Mouse (Mus musculus): Measurements from ENCODE around the gene Creb3l2. TPM values are rescaled to one million over a fixed set of nuclear protein-coding genes. Genes with fewer than 3 reads are reported as not detected.

Gene Creb3l2
- polyA plus RNA-seq, 1 experiment from 2014 or later, result 28.0 TPM

DNA sequence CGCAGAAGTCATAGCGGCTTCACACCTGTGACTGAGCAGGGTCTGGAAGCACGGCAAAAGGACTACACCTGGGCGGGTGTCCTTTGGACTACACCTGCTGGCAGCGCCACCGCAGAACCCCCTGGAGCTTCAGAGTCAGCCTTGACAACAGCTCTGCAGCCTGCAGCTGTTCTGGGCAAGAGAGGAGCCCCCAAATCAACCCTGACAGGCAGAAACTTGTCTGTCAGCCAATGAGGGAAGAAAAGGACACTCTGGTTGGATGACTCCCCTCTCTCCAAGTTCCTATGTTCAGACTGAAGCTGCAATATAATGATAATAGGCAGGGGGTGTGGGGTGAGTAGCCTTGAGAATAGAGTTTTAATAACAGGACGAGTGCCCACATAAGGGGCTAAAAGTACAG is 105.6 kb downstream of the Creb3l2 start:
- 49% methylated on average over 7 of the region's 7 CpGs for WGBS
- Histone ChIP-seq H3K27ac (peak overlapping the region; percentile 84), H3K4me2 (no peak overlapping the region), H3K4me3 (no peak overlapping the region), H3K27me3 (no peaks in the 10 kb centered on the region), H3K9ac (no peak overlapping the region), H3K36me3 (peaks cover 53% of the 10 kb centered on the region), H3K9me3 (no peaks in the 10 kb centered on the region), H3K4me1 (peaks cover 13% of the 10 kb centered on the region)
- ATAC-seq (ENCODE audit: borderline replicate concordance, extremely low read depth, low FRiP score, low TSS enrichment), result 0 out of 2 replicates have a peak, but pooled peaks have one; percentile 29

DNA sequence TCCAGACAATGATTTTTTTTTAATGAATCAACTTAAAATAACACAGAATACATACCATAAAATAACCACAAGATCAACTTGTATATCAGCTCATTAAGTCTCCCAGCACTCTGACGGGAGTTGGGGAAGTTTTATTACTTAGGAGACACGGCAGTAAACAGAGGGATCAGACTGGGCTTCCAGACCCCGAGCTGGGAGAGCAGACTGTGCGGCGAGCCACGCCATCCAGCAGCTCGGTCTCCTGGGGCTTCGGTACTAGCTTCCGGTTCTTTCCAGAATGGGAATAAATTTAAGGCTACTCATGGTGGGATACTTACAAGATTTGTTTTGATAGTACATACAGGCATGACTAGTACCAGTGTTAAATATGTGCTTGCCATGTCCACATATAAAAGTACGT is 109.1 kb downstream of the Creb3l2 start:
- peaks cover 56% of the 10 kb centered on the region for H3K36me3 ChIP-seq
- no peak overlapping the region for H3K9ac ChIP-seq
- H3K4me2 ChIP-seq, result no peak overlapping the region
- no peaks in the 10 kb centered on the region for H3K9me3 ChIP-seq
- H3K27ac ChIP-seq, result no peak overlapping the region
- no peaks in the 10 kb centered on the region for H3K27me3 ChIP-seq
- ATAC-seq (ENCODE audit: borderline replicate concordance, extremely low read depth, low FRiP score, low TSS enrichment), result no peak
- no peak overlapping the region for H3K4me3 ChIP-seq
- peaks cover 31% of the 10 kb centered on the region for H3K4me1 ChIP-seq
- 55% methylated on average over 10 of the region's 10 CpGs for WGBS

DNA sequence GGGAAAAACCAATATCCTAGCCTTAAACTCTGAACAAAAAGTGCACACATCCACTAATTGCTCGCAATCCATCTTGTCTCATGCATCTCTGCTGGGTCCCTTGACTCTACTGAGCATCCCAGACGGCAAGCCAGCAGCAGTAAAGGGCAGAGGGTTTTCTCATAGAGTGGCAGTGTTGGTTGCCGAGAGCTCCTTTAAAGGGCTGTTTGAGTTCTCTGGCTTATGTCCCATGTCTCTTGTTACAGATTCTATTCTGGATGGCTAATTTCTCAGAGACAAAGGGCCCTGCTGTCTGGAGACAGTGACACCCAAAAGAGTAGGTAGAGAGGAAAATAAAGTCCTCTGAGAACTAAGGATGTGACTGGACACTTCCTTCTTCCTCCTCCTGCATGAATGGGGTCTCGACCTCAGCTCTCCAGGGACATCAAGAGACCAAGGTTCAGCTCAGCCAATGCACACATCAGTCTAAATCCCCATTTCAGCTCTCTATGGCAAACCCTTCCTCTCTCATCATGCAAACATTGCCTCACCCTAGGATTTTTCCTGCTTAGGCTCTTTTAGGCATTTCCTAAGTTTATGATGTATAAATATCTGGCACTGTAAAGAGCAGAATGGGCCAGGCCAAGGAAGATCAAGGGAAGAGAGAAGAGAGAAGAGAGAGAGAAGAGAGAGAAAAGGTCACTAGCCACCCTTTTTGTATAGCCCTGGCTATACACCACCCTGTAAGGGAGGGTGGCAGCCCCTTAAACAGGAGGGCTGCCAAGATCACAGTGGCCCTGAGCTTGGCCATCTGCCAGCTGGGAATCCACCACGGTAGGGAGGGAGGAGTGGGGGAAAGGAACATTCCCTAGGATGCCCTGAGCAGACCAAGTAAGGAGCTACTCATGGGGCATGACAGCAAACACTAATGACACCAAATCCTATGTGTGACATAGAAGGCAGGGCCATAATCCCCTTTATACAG is 111.8 kb downstream of the Creb3l2 start:
- Histone ChIP-seq H3K4me1 (peaks cover 24% of the 10 kb centered on the region), H3K9me3 (no peaks in the 10 kb centered on the region), H3K9ac (no peak overlapping the region), H3K4me3 (no peak overlapping the region), H3K36me3 (peaks cover 47% of the 10 kb centered on the region), H3K4me2 (no peak overlapping the region), H3K27ac (peak overlapping the region; percentile 55), H3K27me3 (no peaks in the 10 kb centered on the region)
- 40% methylated on average over 5 of the region's 5 CpGs for WGBS
- peak; percentile 66 for ATAC-seq (ENCODE audit: borderline replicate concordance, extremely low read depth, low FRiP score, low TSS enrichment)

- Histone ChIP-seq H3K4me3 (no peak overlapping the region), H3K27me3 (no peaks in the 10 kb centered on the region), H3K36me3 (peaks cover 40% of the 10 kb centered on the region), H3K4me2 (no peak overlapping the region), H3K9me3 (no peaks in the 10 kb centered on the region), H3K27ac (0 out of 2 replicates have a peak overlapping the region, but pooled peaks have one; percentile 55), H3K4me1 (peaks cover 24% of the 10 kb centered on the region), H3K9ac (no peak overlapping the region)
- 61% methylated on average over 3 of the region's 3 CpGs for WGBS
- ATAC-seq (ENCODE audit: borderline replicate concordance, extremely low read depth, low FRiP score, low TSS enrichment), result no peak
Observed at GRCm38 (mm10) chr6:37329376-37329775, 112.6 kb downstream of the Creb3l2 start.

GRCm38 (mm10) chr6:37328671-37329070 is 113.3 kb downstream of the Creb3l2 start:
- 49% methylated on average over 7 of the region's 7 CpGs for WGBS
- no peak overlapping the region for H3K4me2 ChIP-seq
- H3K27me3 ChIP-seq, result no peaks in the 10 kb centered on the region
- no peak for ATAC-seq (ENCODE audit: borderline replicate concordance, extremely low read depth, low FRiP score, low TSS enrichment)
- H3K4me3 ChIP-seq, result no peak overlapping the region
- peaks cover 33% of the 10 kb centered on the region for H3K36me3 ChIP-seq
- peaks cover 24% of the 10 kb centered on the region for H3K4me1 ChIP-seq
- no peak overlapping the region for H3K9ac ChIP-seq
- no peaks in the 10 kb centered on the region for H3K9me3 ChIP-seq
- H3K27ac ChIP-seq, result no peak overlapping the region

DNA sequence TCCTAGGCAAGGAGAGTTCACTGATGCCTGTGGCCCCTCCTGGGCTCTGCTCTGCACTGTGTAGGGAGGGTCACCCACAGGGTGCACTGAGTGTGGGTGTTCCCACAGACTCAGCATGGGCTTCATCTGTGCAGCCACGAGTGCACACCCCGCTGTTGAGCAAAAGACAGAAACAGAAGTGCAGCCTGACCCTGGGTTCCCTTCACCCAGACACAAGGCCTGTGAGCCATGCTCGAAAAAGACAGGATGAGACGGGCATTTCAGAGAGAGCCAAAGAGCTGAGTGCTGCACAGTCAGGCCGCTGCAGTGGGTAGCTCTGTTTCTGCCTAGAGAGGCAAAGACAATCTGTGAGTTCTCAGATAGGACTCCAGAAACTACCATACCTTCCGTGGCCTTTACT is 114.4 kb downstream of the Creb3l2 start:
- Histone ChIP-seq H3K9me3 (no peaks in the 10 kb centered on the region), H3K4me1 (peaks cover 24% of the 10 kb centered on the region), H3K36me3 (peaks cover 22% of the 10 kb centered on the region), H3K4me3 (no peak overlapping the region), H3K9ac (no peak overlapping the region), H3K27me3 (no peaks in the 10 kb centered on the region), H3K4me2 (no peak overlapping the region), H3K27ac (no peak overlapping the region)
- WGBS, result 69% methylated on average over 6 of the region's 6 CpGs
- no peak for ATAC-seq (ENCODE audit: borderline replicate concordance, extremely low read depth, low FRiP score, low TSS enrichment)

GRCm38 (mm10) chr6:37326603-37326955 is 115.4 kb downstream of the Creb3l2 start:
- peaks cover 24% of the 10 kb centered on the region for H3K4me1 ChIP-seq
- ATAC-seq (ENCODE audit: borderline replicate concordance, extremely low read depth, low FRiP score, low TSS enrichment), result no peak; the same call in 1 of the 2 replicates

DNA sequence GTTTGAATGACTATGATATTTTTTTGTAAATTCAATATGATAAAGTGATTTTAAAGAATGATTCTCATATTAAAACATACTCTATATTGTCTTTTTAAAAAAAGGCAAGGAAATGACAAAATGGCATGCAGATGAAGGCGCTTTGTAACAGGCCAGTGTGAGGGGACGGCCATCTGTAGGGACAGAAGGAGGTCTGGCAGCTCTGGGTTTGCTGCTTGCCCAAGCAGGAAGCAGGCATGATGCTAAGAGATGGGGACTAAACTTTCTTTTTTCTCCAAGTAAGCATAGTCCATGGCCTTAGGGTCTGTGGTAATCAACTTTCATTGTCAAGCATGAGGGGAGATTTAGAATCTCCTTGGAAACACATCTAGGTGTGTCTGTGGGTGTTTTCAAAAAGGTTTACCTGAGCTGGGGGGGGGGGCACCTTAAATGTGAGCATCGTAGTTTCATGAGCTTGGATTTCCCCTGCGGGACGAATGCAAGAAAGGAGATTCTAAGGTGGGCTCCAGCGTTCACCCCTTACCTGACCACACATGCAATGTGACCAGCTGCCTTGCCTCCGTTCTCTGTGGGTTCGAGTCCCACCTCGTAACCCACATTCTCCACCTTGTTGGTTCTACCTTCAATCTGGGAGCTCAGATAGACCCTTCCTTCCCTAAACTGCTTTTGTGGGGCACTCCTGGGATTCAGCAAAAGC is 115.9 kb downstream of the Creb3l2 start:
- H3K9ac ChIP-seq, result no peak overlapping the region
- peaks cover 8% of the 10 kb centered on the region; the same call in 1 of the 2 replicates for H3K36me3 ChIP-seq
- H3K9me3 ChIP-seq, result no peaks in the 10 kb centered on the region
- H3K27ac ChIP-seq, result peak overlapping the region; percentile 3; the same call in 1 of the 2 replicates
- no peak overlapping the region for H3K4me2 ChIP-seq
- 90% methylated on average over 9 of the region's 9 CpGs for WGBS
- peaks cover 21% of the 10 kb centered on the region for H3K4me1 ChIP-seq
- no peaks in the 10 kb centered on the region for H3K27me3 ChIP-seq
- no peak for ATAC-seq (ENCODE audit: borderline replicate concordance, extremely low read depth, low FRiP score, low TSS enrichment)
- no peak overlapping the region for H3K4me3 ChIP-seq

More at GRCm38 (mm10) chr6:37326603-37326955, 115.4 kb downstream of the Creb3l2 start:
- Histone ChIP-seq H3K27ac (peak overlapping the region; percentile 3), H3K36me3 (peaks cover 13% of the 10 kb centered on the region), H3K4me3 (no peak overlapping the region), H3K9me3 (no peaks in the 10 kb centered on the region), H3K9ac (no peak overlapping the region), H3K4me2 (no peak overlapping the region), H3K27me3 (no peaks in the 10 kb centered on the region)
- WGBS, result 26% methylated on average over 8 of the region's 8 CpGs

- H3K4me3 ChIP-seq, result no peak overlapping the region
- ATAC-seq (ENCODE audit: borderline replicate concordance, extremely low read depth, low FRiP score, low TSS enrichment), result no peak
Observed at GRCm38 (mm10) chr6:37325076-37325475, 116.9 kb downstream of the Creb3l2 start.

GRCm38 (mm10) chr6:37322641-37323040 is 119.3 kb downstream of the Creb3l2 start:
- H3K4me1 ChIP-seq, result 0 out of 2 replicates have a peak, but pooled peaks cover 7% of the 10 kb centered on the region
- H3K27me3 ChIP-seq, result no peaks in the 10 kb centered on the region
- H3K4me3 ChIP-seq, result no peak overlapping the region
- ATAC-seq (ENCODE audit: borderline replicate concordance, extremely low read depth, low FRiP score, low TSS enrichment), result no peak
- H3K27ac ChIP-seq, result no peak overlapping the region
- no peak overlapping the region for H3K4me2 ChIP-seq
- H3K36me3 ChIP-seq, result no peaks in the 10 kb centered on the region
- H3K9me3 ChIP-seq, result no peaks in the 10 kb centered on the region
- 91% methylated on average over 7 of the region's 7 CpGs for WGBS
- no peak overlapping the region for H3K9ac ChIP-seq

More at GRCm38 (mm10) chr6:37325076-37325475, 116.9 kb downstream of the Creb3l2 start:
- H3K4me1 ChIP-seq, result peaks cover 14% of the 10 kb centered on the region; the same call in 1 of the 2 replicates
- WGBS, result 74% methylated on average over 3 of the region's 3 CpGs
- H3K9me3 ChIP-seq, result no peaks in the 10 kb centered on the region
- H3K36me3 ChIP-seq, result peaks cover 7% of the 10 kb centered on the region; the same call in 1 of the 2 replicates
- H3K4me2 ChIP-seq, result no peak overlapping the region
- no peak overlapping the region for H3K27ac ChIP-seq
- H3K9ac ChIP-seq, result no peak overlapping the region
- H3K27me3 ChIP-seq, result no peaks in the 10 kb centered on the region

DNA sequence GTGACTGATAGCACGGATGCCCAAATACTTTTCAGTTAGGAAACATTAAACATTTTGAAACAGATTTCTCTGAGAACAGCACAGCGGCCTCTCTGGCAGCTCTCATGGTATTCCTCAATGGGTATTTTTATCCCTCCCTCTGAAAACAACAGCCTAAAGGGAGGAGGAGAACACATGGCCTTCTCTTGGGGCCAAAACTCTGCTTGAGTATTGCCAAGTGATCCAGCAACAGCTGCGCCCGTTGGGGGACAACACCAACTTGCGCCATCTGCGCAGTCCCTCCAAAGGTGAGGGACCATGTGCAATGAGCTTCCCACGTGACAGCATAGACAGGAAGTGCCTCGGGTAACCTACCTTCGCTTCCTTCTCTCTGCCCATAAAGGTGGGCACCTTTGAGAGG is 119.9 kb downstream of the Creb3l2 start:
- no peak overlapping the region for H3K27ac ChIP-seq
- H3K27me3 ChIP-seq, result no peaks in the 10 kb centered on the region
- no peaks in the 10 kb centered on the region for H3K9me3 ChIP-seq
- no peak overlapping the region for H3K4me3 ChIP-seq
- H3K4me2 ChIP-seq, result no peak overlapping the region
- ATAC-seq (ENCODE audit: borderline replicate concordance, extremely low read depth, low FRiP score, low TSS enrichment), result no peak
- 0 out of 2 replicates have a peak, but pooled peaks cover 7% of the 10 kb centered on the region for H3K4me1 ChIP-seq
- H3K36me3 ChIP-seq, result no peaks in the 10 kb centered on the region
- 89% methylated on average over 9 of the region's 9 CpGs for WGBS
- H3K9ac ChIP-seq, result no peak overlapping the region

GRCm38 (mm10) chr6:37317904-37318303 is 124.0 kb downstream of the Creb3l2 start:
- no peak for ATAC-seq (ENCODE audit: borderline replicate concordance, extremely low read depth, low FRiP score, low TSS enrichment)
- Histone ChIP-seq H3K9ac (no peak overlapping the region), H3K27me3 (no peaks in the 10 kb centered on the region), H3K36me3 (no peaks in the 10 kb centered on the region), H3K27ac (no peak overlapping the region), H3K4me2 (no peak overlapping the region), H3K9me3 (no peaks in the 10 kb centered on the region), H3K4me1 (no peaks in the 10 kb centered on the region), H3K4me3 (no peak overlapping the region)
- 65% methylated on average over 5 of the region's 5 CpGs for WGBS

All from lung, embryonic 15.5 days (tissue).